Mouse (Mus musculus) stomach, embryonic 15.5 days (tissue): ENCODE measurements around the gene Abhd6. TPM values are rescaled to one million over a fixed set of nuclear protein-coding genes. Genes with fewer than 3 reads are reported as not detected.
A peak's percentile ranks its signal among the peaks of the same experiment; 100 is the strongest.

Experiments
- ATAC-seq: fragments of 200-750 bp; cut with Nextera tagmentation; 2 replicates; pipeline ENCODE4 v1.8.0; 2017; ENCODE audit warnings: low read depth, moderate number of reproducible peaks, moderate TSS enrichment; ENCODE audit not compliant: insufficient read depth, low FRiP score
- H3K27ac ChIP-seq: fragments of 300-500 bp; sonication (generic); 2 replicates; pipeline ENCODE4 v1.5.1; 2015; ENCODE audit warnings: mild to moderate bottlenecking, inconsistent platforms
- H3K27me3 ChIP-seq: fragments of 300-500 bp; sonication (generic); replicated peaks from 2 replicates; pipeline ENCODE4 v1.6.1; 2015; ENCODE audit warnings: inconsistent platforms
- H3K36me3 ChIP-seq: fragments of 300-500 bp; sonication (generic); 2 replicates; pipeline ENCODE4 v1.6.1; 2015; ENCODE audit warnings: inconsistent platforms
- H3K4me1 ChIP-seq: fragments of 300-500 bp; sonication (generic); 2 replicates; pipeline ENCODE4 v1.6.1; 2015; ENCODE audit warnings: inconsistent platforms
- H3K4me2 ChIP-seq: fragments of 300-500 bp; sonication (generic); 2 replicates; pipeline ENCODE4 v1.6.1; 2015; ENCODE audit warnings: mild to moderate bottlenecking, inconsistent platforms
- H3K4me3 ChIP-seq: fragments of 300-500 bp; sonication (generic); replicated peaks from 2 replicates; pipeline ENCODE4 v1.5.1; 2015; ENCODE audit warnings: inconsistent platforms
- H3K9ac ChIP-seq: fragments of 300-500 bp; sonication (generic); 2 replicates; pipeline ENCODE4 v1.6.1; 2015; ENCODE audit warnings: inconsistent platforms
- H3K9me3 ChIP-seq: fragments of 300-500 bp; sonication (generic); 2 replicates; pipeline ENCODE4 v1.6.1; 2016; ENCODE audit warnings: inconsistent platforms
- WGBS: fragments of 180-500 bp; shearing (Covaris S2); methylation state at CpG from one replicate; pipeline ENCODE4 v1.1.7; 2015; 5-methylcytosine and 5-hydroxymethylcytosine counted together
- polyA plus RNA-seq: library from polyadenylated mRNA; unstranded; fragments of >200 nt; fragmentation: Nextera tagmentation; extraction: Ambion mirVana; gene quantifications from 2 replicates; pipeline ENCODE4 v1.2.1, GENCODE M21; 2015

The Abhd6 gene
- polyA plus RNA-seq, 1 experiment from 2014 or later: 21.2 TPM

- Histone ChIP-seq H3K4me2 (no peak overlapping the region), H3K9me3 (no peaks in the 10 kb centered on the region), H3K4me1 (peaks cover 11% of the 10 kb centered on the region; the same call in 1 of the 2 replicates), H3K36me3 (peaks cover 17% of the 10 kb centered on the region; the same call in 1 of the 2 replicates), H3K27ac (no peak overlapping the region), H3K27me3 (no peaks in the 10 kb centered on the region), H3K4me3 (no peak overlapping the region), H3K9ac (no peak overlapping the region)
- 91% methylated on average over 1 of the region's 1 CpGs for WGBS
- ATAC-seq: no peak
These were observed 80.2 kb downstream of the Abhd6 start for GRCm38 (mm10) chr14:8082949-8083348.

GRCm38 (mm10) chr14:8089016-8089415 is 86.3 kb downstream of the Abhd6 start:
- Histone ChIP-seq H3K4me3 (no peak overlapping the region), H3K27ac (no peak overlapping the region), H3K27me3 (no peaks in the 10 kb centered on the region), H3K36me3 (peaks cover 33% of the 10 kb centered on the region), H3K4me2 (no peak overlapping the region), H3K9ac (no peak overlapping the region), H3K9me3 (no peaks in the 10 kb centered on the region), H3K4me1 (no peaks in the 10 kb centered on the region)
- no peak for ATAC-seq
- WGBS: 84% methylated on average over 2 of the region's 2 CpGs

GRCm38 (mm10) chr14:8092573-8092972 is 89.9 kb downstream of the Abhd6 start:
- H3K4me3 ChIP-seq: no peak overlapping the region
- no peaks in the 10 kb centered on the region for H3K27me3 ChIP-seq
- H3K36me3 ChIP-seq: peaks cover 21% of the 10 kb centered on the region
- no peak overlapping the region for H3K4me2 ChIP-seq
- H3K27ac ChIP-seq: no peak overlapping the region
- H3K9me3 ChIP-seq: no peaks in the 10 kb centered on the region
- no peak for ATAC-seq
- WGBS: 87% methylated on average over 2 of the region's 2 CpGs
- no peak overlapping the region for H3K9ac ChIP-seq
- H3K4me1 ChIP-seq: peaks cover 6% of the 10 kb centered on the region; the same call in 1 of the 2 replicates

- no peak for ATAC-seq
- H3K27ac ChIP-seq: no peak overlapping the region
- H3K4me1 ChIP-seq: peaks cover 9% of the 10 kb centered on the region
- H3K36me3 ChIP-seq: peaks cover 18% of the 10 kb centered on the region
- H3K9me3 ChIP-seq: no peaks in the 10 kb centered on the region
- H3K4me2 ChIP-seq: no peak overlapping the region
- H3K27me3 ChIP-seq: no peaks in the 10 kb centered on the region
- no peak overlapping the region for H3K4me3 ChIP-seq
- 66% methylated on average over 5 of the region's 5 CpGs for WGBS
- H3K9ac ChIP-seq: no peak overlapping the region
These were observed 90.7 kb downstream of the Abhd6 start for GRCm38 (mm10) chr14:8093427-8093826.

DNA sequence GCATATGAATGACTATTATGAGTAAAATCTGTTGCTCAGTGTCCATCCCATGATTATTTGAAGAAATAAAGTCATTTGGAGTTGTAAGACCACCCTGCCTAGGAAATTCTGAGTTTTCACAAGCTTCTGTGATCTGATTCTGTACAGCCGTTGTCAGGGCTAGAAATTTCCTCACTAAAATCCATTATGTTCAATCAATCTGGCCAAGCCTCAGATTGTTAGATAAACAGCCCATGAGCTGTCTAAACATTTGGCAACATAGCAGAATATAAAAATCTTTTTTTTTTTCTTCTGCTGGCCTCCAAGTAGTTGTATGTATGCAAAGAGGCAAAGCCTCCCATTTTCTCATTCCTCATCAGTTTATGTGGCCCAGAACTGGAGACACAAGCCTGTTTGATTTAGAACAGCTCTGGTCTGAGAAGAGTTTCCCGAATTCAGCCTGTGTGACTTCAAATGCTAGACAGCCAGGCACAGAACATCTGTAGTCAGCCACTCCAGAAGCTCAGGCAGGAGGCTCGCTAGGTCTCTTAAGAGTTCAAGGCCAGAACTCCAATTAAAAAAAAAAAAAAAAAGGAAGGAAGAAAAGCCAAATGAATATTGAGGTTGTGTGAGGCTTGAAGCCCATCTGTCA is 92.3 kb downstream of the Abhd6 start:
- Histone ChIP-seq H3K9me3 (no peaks in the 10 kb centered on the region), H3K9ac (no peak overlapping the region), H3K4me1 (peaks cover 9% of the 10 kb centered on the region), H3K27me3 (no peaks in the 10 kb centered on the region), H3K27ac (peak overlapping the region; percentile 88), H3K4me3 (no peak overlapping the region), H3K4me2 (no peak overlapping the region; the same call in 1 of the 2 replicates), H3K36me3 (peaks cover 2% of the 10 kb centered on the region; the same call in 1 of the 2 replicates)
- ATAC-seq: no peak
- WGBS: 28% methylated on average over 3 of the region's 3 CpGs

DNA sequence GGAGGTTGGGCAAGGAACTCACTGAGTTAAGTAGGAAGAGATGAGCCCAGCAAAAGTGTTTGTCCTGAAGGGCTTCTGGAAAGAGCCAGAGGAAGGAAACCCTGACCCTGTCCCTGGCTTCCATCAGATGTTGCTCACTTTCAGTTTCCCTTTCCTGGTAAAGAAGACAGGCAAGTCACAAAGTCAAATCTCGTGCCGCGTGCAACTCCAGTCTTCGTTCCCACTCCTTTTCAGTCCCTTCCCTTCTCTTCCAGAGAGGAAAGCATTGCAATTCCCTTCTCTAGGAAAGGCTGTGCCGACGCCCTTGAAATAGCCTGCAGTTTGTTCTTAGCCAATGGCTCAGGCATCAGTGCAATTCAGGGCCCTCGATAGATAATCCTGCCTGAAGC is 92.9 kb downstream of the Abhd6 start:
- no peak for ATAC-seq
- peaks cover 9% of the 10 kb centered on the region for H3K4me1 ChIP-seq
- H3K9me3 ChIP-seq: no peaks in the 10 kb centered on the region
- H3K9ac ChIP-seq: no peak overlapping the region
- WGBS: 39% methylated on average over 7 of the region's 7 CpGs
- no peaks in the 10 kb centered on the region for H3K36me3 ChIP-seq
- peak overlapping the region; percentile 35 for H3K4me2 ChIP-seq
- no peak overlapping the region for H3K4me3 ChIP-seq
- peak overlapping the region; percentile 88 for H3K27ac ChIP-seq
- H3K27me3 ChIP-seq: no peaks in the 10 kb centered on the region

DNA sequence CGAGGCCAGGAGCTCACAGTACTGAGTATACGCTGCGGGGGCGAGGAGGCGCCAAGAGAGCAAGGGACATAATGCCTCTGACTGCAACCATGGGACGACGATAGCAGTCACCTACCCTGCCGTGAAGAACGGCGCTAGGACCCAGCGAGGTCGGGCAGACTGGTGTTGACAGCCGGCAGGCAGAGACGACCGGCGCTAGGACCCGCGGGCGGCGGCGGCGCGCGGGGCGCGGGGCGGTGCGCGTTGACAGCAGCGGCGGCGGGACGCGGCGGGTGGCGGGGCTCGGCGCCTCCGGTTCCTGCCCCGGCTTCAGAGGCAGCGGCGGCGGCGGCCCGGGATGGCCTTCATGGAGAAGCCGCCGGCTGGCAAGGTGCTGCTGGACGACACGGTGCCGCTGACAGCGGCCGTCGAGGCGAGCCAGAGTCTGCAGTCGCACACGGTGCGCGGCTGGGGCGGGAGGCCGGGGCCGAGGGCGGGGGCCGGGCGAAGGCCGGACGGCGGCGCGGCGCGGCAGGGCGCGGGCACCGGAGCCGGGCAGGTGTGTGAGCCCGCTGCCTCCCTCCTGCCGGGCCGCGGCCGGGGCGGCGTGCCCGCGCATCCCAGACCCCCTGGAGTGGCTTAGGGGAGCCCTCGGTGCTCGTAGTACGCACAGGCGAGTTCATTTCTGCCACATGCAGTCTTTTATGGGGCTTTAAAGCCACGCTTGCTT is 95.4 kb downstream of the Abhd6 start, which contains the start of gene Pxk:
Gene Pxk, plus strand, starts transcription at position 234 of the 709 bp plus-strand sequence.
- Histone ChIP-seq H3K9ac (peak within 1 kb of the TSS; percentile 79), H3K36me3 (no peaks in the 10 kb centered on the region), H3K4me2 (peak within 1 kb of the TSS; percentile 80), H3K27ac (0 out of 2 replicates have a peak within 1 kb of the TSS, but pooled peaks have one; percentile 52), H3K9me3 (no peaks in the 10 kb centered on the region), H3K4me1 (peaks cover 9% of the 10 kb centered on the region), H3K4me3 (peak within 1 kb of the TSS; percentile 84), H3K27me3 (no peaks in the 10 kb centered on the region)
- under 1% methylated on average over 80 of the region's 89 CpGs for WGBS
- peak; percentile 91 for ATAC-seq

DNA sequence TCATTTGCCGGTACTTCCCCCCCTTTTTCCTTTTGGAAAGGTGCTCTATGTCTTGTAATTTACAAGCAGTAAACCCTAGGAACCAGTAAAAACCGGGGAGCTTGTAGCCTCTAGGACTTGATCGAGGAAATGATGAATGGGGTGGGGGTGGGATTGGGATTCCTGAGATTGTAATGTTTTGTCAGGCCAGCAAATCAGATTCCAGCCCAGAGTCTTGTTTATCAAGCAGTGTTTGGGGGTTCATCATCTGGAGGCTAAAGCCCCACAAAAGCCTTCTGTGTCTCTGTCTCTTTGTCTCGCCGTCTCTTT is 95.9 kb downstream of the Abhd6 start:
- peak overlapping the region; percentile 80 for H3K4me2 ChIP-seq
- peak overlapping the region; percentile 84 for H3K4me3 ChIP-seq
- peak overlapping the region; percentile 79 for H3K9ac ChIP-seq
- 2% methylated on average over 5 of the region's 5 CpGs for WGBS
- H3K27me3 ChIP-seq: no peaks in the 10 kb centered on the region
- ATAC-seq: no peak
- H3K36me3 ChIP-seq: no peaks in the 10 kb centered on the region
- no peaks in the 10 kb centered on the region for H3K9me3 ChIP-seq
- 0 out of 2 replicates have a peak overlapping the region, but pooled peaks have one; percentile 52 for H3K27ac ChIP-seq
- H3K4me1 ChIP-seq: peaks cover 9% of the 10 kb centered on the region

DNA sequence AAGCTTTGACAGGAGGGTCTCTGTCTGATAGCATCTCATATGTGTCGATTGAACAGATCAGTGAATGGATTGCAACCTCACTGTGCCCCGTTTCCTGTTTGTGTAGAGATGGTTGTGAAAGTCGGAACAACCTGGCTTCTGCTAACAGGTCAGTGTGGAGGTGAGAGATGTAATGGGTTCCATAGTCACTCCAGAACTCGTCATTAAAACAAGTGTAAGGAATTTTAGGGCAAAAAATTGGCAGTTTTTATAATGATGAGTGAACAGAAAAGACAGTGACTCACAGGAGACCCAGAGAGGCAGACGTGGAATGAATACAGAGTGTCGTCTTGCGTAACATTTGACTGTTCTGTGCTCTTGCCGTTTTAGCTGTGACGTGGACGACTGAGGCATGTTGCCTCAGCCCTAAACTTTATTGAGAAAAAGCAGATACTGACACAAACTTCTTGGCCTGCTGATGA is 96.9 kb downstream of the Abhd6 start:
- Histone ChIP-seq H3K36me3 (no peaks in the 10 kb centered on the region), H3K9ac (no peak overlapping the region), H3K27me3 (no peaks in the 10 kb centered on the region), H3K4me1 (peaks cover 9% of the 10 kb centered on the region), H3K4me3 (no peak overlapping the region; the same call in 1 of the 2 replicates), H3K9me3 (no peaks in the 10 kb centered on the region), H3K4me2 (peak overlapping the region; percentile 80; the same call in 1 of the 2 replicates), H3K27ac (no peak overlapping the region)
- WGBS: 40% methylated on average over 10 of the region's 10 CpGs
- no peak for ATAC-seq

DNA sequence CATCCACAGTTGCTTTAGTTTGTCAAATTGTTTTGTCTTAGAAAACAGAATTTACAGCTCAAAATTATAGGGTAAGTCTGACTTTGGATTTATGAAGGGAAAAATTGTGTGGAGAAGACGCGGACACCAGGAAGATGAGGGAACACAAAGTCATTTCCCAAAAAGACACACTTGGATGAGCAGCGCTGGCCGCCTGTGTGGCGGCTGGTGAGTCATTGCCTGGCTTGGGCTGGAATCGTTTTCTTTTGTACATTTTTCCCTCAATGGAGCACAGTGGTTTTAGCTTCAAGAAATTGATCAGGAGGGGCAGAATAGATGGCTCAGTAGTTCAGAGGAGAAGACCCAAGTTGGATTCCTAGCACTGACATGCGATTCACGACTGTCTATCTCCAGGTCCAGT is 99.2 kb downstream of the Abhd6 start:
- Histone ChIP-seq H3K27me3 (no peaks in the 10 kb centered on the region), H3K9me3 (no peaks in the 10 kb centered on the region), H3K4me3 (no peak overlapping the region), H3K27ac (no peak overlapping the region), H3K36me3 (no peaks in the 10 kb centered on the region), H3K9ac (no peak overlapping the region), H3K4me2 (no peak overlapping the region), H3K4me1 (peaks cover 4% of the 10 kb centered on the region; the same call in 1 of the 2 replicates)
- WGBS: 83% methylated on average over 8 of the region's 8 CpGs
- ATAC-seq: no peak

- no peaks in the 10 kb centered on the region for H3K36me3 ChIP-seq
- 56% methylated on average over 12 of the region's 12 CpGs for WGBS
- H3K4me2 ChIP-seq: no peak overlapping the region
- no peak for ATAC-seq
- no peaks in the 10 kb centered on the region for H3K27me3 ChIP-seq
- no peak overlapping the region for H3K27ac ChIP-seq
- peaks cover 2% of the 10 kb centered on the region; the same call in 1 of the 2 replicates for H3K4me1 ChIP-seq
- H3K9ac ChIP-seq: no peak overlapping the region
- H3K9me3 ChIP-seq: no peaks in the 10 kb centered on the region
- no peak overlapping the region for H3K4me3 ChIP-seq
These were observed 100.0 kb downstream of the Abhd6 start for GRCm38 (mm10) chr14:8102676-8103075.
